Mouse (Mus musculus) cerebellum, postnatal 4 days (tissue): Measurements from ENCODE around the gene Ctrb1.
A peak's percentile ranks its signal among the peaks of the same experiment; 100 is the strongest.

Experiments
- DNase-seq, 2 experiments: peaks; one replicate each; pipeline ENCODE4 v3.0.0; 2022; ENCODE audit warnings: low spot score in 2 of 2, mixed read lengths in 1 of 2

Ctrb1 gene

DNA sequence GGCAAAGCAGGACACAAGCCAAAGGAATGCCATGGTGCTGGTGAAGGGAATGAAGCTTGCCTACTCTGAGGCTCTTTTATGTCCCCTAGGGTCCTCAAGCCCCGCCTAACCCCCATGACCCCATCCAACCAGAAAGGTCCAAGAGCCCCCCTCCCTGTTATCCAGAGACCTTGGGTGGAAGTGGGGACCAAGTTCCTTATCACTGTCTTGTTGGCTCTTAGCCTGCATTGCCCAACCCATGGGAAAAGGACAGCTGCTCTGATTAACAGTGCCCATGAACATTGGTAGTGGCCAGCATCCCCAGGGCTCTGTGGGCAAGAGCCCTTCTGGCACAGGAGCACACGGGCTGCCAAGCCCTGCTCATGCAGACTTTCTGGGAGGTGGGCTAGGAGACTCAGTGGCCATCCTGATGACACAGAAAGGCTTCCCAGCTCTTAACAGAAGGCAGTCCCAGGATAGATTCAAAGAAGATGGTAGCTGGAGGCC lies at the start of gene Ctrb1:
Ctrb1 (minus strand) TSS at position 51 of the 486 bp plus-strand sequence.
- DNase-seq, result no peak

- no peak for DNase-seq
Observed at GRCm38 (mm10) chr8:111740301-111740711, 49.5 kb upstream of the Ctrb1 start.

DNA sequence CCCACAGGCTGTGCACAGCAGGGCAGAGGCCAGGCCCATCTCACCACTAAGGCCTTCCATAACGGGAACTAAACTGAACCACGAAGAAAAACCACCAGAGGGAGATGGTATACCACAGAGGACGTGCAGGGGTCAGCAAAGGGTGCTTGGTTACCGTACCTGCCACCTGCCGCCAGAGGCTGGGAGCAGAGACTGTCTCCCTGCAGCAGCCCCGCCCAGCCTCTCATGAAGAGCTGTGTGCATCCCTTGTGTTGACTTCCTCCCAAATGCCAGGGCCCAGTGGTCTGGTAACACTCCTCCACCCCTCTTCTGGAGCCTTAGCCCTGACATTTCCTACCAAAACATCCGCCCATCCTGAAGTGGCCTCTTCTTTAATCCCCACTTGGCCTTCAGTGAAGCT lies 48.8 kb upstream of the Ctrb1 start:
- no peak for DNase-seq

- DNase-seq, result no peak
Observed at GRCm38 (mm10) chr8:111738867-111739266, 48.1 kb upstream of the Ctrb1 start.

GRCm38 (mm10) chr8:111736321-111736720 lies 45.5 kb upstream of the Ctrb1 start:
- peak in 1 of 2 experiments; percentile 43 for DNase-seq

DNA sequence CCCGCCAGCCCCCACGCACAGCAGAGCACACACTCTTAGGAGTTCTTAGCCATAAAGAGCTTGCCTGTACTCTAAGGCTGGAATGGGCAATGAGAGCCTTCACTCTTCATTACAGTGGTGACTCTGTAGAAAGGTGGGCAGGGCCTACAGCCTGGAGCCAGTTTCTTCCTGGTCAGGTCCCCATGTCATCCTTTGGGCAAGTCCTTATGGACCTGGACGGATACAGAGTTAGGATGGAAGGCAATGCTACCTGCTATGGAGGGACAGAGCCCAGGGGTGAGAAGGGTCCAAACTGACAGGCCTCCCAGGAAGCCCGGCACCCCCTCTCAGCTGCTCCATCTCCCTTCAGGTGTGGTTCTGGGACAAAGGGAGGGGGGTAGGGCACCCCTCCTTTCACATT lies 45.0 kb upstream of the Ctrb1 start:
- no peak for DNase-seq

DNA sequence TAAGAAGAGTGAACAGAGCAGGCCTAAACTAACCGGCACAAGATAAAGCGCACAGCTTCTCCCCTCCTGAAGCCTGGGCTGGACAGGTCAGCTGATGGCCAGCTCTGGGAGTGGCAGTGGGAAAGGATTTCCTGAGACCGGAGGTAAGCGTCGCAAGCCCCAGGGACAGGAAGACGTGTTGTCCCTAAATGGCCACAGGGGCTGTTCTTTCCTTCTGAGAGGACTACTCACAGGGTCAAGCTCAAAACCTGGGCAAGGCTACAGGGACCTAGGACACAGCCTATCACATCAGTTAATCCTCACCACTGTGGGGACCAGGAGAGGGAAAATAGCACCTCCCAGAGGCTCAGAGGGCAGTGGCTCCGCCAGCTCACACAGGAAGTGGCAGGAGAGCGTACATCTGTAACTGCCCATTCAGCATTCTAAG lies 44.5 kb upstream of the Ctrb1 start:
- no peak for DNase-seq

- no peak for DNase-seq
Observed at GRCm38 (mm10) chr8:111734244-111734960, 43.6 kb upstream of the Ctrb1 start.

- DNase-seq, result no peak
Observed at GRCm38 (mm10) chr8:111733581-111734243, 42.9 kb upstream of the Ctrb1 start.

DNA sequence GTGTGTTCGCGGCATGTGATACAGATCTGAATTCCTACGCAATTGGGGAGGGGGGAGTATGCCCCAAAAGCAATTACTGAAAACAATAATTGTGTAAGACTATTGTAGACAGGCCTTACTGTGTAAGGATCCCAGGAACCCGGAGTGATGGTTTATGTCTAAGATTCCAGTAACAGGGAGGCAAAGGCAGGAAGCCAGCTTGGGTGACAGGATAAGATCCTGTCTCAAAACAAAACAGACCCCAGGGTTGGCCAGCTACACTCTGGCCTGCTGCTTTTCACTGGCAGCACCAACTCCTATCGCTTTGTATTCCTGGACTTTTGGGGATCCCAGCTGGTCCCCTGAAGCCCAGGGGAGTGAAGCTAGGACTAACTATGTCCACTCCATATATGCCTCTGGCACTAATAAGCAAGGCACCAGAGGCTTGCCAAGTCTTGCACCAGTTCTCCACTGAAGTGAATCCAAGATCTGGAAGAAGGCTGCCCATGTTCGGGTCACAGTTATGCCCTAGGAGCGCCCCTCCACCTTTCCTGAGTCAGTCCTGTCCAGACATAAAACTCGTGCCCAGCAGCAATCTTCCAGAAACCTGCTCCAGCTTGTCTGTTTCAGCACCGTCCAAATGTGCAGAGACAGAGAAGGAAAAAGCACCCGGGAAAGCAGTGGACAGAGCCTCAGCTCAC lies 41.7 kb upstream of the Ctrb1 start:
- no peak for DNase-seq

DNA sequence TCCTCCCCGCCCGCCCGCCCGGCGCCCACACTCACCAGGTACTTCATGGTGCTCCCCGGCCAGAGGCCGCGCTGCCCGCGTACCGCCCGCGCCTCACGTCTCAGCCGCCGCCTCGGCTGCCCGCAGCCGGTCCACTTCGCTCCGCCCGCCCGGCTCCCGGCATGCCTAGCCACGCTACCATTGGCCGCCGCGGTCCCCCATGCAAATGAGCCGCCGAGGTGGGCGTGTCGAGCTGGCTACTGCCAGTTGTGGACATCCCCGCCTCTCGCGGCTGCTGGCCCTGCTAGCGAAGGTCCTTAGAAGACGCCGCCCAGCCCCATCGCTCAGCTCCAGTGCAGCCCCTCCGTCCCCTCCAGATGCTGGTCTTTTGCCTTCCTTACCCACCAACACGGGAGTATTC lies 41.2 kb upstream of the Ctrb1 start:
- peak; percentile 91 to 95 for DNase-seq

DNA sequence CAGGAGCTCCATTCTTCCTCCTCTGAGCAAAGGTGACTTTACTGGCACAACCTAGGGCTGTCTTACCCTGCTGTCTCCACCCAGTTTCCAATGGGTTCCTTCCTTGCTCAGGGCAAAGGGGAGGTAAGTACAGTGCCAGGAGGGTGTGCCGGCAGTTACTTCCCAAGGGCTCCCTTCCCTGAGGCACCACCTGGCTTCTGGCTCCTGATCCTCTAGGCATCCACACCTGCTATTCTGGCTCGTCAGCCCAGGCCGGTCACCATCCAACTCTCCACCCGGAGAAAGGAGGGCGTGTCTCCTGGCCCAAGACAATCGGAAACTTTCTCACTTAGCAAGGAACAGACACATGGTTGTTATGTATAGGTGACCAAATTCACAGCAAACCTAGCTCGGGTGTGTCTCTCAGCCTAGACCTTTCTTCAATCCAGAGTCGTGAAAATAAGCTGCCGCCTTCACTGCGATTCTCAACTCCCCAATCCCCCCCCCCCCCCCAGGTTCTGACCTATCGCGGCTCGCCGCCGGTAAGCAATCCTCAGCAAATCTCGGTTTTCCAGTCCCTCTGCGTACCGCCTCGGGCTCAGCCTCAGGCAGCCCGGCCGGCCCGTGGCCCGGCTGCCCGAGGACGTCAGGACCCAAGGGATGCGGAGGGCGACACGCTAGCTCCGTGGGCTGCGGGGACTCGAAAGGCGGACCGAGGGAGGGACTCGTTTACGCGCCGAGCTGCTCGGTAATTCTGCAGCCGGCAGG lies 40.6 kb upstream of the Ctrb1 start:
- DNase-seq, result no peak

DNA sequence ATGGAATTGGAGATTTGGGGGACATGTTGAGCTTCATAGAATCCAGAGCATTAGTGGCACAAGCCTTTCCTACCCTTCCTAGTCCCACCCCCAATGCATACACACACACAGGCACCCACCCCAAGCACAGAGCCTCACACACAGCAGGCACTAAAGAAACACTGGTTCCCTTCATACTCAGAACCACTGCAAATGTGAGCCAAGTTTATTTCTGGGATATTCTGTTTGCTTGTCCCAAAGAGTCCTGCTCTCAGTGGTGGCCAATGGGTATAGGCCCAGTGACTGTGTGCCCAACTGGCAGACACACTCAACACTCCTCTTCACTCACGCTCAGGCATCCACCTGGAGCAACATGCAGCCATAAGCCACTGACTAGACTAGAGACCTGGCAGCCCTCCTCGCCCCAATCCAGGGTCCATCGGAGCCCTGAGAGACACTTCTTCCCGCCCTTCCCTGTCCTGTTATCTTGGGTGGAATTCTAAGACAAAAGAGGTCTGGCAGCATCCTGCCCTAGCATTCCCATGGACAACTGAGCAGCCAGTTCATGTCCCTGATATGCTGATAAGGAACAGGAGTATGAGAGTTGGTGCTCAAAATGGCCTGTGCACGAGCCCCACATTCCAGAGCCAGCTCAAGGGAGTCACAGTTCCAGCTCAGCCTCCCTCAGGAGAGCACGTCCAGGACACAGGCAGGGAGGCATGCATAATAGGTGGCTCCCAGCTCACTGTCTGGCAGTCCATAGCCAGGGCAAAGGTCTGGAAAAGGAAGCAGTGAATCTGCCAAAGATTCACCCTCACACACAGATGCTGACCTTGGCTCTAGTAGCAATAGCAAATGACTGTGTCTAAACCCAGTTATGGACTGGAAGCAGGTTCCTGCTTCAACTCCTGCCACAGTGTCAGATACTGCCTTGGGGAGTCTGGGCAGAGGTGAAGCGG lies 38.7 kb upstream of the Ctrb1 start:
- no peak for DNase-seq

- DNase-seq, result no peak
Observed at GRCm38 (mm10) chr8:111728481-111728880, 37.7 kb upstream of the Ctrb1 start.

DNA sequence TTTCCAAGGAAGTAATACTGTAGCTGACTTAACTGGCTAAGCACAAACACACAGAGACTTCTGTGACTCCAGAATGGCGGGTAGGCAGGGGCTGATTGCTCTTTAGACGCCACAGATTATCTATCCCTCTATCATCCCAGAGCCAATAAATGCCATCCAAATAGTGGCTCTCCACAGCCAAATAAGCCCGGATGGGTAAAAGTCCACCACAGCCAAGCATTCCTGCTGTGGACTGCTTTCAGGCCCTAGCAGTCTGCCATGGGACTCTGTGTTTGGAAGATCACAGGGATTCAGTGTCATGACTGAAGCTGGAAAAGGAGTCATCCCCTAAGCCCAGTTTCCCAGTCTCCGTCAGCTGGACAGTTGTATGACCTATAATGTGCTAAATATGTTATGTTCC lies 36.7 kb upstream of the Ctrb1 start:
- DNase-seq, result no peak

GRCm38 (mm10) chr8:111726102-111726900 lies 35.5 kb upstream of the Ctrb1 start:
- peak in 1 of 2 experiments; percentile 66 for DNase-seq

- no peak for DNase-seq
Observed at GRCm38 (mm10) chr8:111725341-111725740, 34.5 kb upstream of the Ctrb1 start.

GRCm38 (mm10) chr8:111720115-111720544 lies 29.3 kb upstream of the Ctrb1 start:
- no peak for DNase-seq

GRCm38 (mm10) chr8:111718937-111719336 lies 28.1 kb upstream of the Ctrb1 start:
- no peak for DNase-seq

GRCm38 (mm10) chr8:111717866-111718265 lies 27.1 kb upstream of the Ctrb1 start:
- no peak for DNase-seq
